Mouse (Mus musculus) frontal cortex, postnatal 14 days (tissue): ENCODE data around the gene Tmco1.

Experiments
- DNase-seq, 2 experiments: peaks; one replicate each; pipeline ENCODE4 v3.0.0; 2022; ENCODE audit warnings: low spot score in 2 of 2

Gene Tmco1

DNA sequence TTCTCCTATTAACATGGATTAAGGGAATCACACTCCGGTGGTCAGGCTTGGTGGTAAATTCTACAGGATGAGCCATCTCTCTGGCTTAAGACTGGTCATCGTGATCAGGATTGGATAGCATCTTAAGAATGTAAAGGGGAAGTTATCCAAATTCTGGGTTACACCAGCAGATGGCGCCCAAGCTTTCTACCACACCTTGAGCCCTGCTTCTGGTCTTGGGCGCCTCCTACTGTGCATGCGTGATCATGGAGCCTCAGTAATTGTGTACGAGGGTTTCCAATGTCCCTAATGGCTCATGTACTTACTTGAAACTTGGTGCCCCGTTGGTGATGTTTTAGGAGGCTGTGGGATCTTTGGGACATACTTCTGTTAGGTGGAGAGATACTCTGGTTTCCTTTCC is 61.7 kb downstream of the Tmco1 start:
- DNase-seq = peak; percentile 51 to 79

DNA sequence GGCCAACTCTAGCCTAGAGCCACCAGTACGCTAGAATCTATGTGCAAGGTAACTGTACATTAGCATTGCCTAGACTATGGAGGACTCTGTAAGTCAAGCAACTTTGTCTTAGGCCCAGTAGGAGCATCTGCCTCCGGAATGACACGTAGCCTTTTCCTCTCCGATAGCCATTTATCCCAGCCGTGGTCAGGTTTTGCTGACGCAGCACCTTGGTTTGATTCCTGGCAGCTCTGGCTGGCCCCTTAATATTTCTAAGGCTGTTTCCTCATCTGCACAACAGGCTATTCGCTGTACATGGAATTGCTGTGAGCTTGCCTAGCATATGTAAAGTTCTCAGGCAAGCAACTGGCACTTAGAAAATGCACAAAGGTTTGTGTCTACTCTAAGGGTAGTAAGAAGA is 64.6 kb downstream of the Tmco1 start:
- DNase-seq = no peak

DNA sequence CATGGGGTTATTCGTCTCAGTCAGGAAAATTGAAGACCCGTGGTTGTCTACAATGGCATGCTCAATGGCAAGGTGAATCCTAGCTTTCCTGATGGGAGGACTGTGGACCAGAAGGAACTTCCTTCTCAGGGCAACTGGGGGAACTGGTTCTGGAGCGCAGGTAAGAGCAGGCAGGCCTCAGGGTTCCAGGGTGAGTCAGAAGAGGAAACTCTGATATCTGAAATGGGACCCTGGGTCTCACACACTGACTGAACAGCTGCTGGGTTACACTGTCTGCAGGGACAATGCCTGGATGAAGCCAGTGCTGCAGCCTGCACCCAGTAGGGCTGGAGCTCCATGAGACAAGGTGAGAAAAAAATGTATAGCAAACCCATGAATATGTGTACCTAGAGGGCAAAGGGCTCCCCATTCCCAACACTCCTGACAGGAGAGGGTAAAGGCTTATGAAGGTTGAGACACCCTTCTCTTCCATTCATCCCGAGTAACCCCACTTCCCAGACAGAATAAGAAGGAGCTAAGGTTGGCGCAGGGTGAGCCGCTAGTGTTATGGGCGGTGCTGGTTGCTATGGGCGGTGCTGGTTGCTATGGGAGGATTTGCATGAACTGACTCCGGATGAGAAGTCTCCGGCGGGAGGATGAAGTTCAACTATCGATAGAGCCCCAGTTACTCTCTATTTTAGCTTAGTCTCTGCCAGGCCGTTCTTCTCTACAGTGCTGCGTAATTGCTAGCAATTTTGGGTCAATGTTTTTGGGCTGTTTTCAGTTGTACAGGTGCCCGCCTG is 66.0 kb downstream of the Tmco1 start:
- DNase-seq = no peak

DNA sequence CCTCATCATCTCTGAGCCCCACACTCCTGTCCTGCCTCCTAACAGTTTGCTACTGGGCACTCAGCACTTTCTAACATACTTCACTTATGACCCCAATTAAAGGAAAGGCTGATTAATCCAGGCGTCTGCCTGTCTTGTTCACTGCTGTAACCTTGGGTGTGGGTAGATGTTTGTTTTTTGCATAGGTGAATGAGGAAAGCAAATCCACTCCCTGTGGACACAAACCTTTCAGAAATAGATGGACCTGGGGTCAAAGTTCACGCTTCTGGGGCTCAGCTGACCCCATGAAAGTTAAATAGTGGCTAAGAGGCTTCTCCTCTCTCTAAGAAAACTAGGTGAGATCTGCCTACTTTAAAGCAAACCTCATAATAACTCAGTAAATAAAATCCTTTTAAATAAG is 66.8 kb downstream of the Tmco1 start:
- no peak for DNase-seq

DNA sequence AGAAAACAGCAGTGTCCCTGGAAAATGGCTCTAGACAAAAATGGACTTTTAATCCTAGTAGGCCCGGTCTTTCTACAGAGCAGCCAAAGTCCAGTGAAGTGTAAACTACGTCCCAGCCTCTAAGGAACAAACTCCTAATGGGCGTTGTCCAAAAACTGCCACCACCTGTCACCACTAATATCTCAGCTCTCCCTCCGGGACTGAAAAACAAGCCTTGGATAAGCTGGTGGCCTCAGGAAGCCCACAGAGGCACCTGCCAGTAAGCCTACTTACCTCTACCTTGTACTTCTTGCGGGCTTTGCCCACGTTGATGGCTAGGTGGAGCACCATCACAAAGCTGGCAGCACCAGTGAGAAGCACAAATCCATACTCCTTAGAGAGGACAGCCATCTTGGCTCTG is 69.8 kb downstream of the Tmco1 start:
- DNase-seq = no peak

DNA sequence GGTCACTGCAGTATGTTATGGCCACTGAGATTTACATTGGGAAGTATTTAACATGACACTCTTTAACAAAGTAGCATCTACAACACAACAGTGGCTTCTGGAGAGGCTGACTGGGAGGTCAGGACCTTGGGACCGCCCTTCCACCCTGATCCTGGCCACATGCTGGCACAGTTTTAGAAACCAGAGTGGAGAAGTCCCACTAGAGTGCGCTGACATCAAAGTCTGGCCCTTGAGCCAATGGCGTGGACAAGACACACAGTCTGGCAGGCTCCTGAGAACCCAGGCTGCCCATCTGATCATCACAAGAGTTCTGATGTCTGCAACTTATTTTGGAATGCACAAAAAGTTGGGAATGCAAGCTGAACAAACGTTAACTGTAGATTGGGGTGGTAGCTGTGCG is 71.6 kb downstream of the Tmco1 start:
- no peak for DNase-seq

DNA sequence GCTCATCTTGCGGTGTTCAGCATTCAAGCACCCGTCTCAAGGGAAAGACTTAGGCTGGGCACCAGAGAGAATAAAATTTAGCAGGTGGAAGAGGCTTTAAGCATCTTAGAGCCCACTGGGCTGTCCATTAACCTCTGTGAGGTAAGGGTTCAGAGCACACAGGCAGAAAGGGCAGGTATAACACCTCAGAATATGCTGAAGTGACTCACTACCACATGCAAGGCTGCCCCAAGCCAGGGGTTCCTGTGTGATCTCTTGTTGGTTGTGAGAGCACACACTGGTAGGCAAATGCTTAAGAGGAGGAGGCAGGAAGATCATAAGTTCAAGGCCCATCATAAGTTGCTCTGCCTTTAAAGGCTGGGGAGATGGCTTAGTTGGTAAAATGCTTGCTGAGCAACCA is 72.0 kb downstream of the Tmco1 start:
- DNase-seq = no peak

DNA sequence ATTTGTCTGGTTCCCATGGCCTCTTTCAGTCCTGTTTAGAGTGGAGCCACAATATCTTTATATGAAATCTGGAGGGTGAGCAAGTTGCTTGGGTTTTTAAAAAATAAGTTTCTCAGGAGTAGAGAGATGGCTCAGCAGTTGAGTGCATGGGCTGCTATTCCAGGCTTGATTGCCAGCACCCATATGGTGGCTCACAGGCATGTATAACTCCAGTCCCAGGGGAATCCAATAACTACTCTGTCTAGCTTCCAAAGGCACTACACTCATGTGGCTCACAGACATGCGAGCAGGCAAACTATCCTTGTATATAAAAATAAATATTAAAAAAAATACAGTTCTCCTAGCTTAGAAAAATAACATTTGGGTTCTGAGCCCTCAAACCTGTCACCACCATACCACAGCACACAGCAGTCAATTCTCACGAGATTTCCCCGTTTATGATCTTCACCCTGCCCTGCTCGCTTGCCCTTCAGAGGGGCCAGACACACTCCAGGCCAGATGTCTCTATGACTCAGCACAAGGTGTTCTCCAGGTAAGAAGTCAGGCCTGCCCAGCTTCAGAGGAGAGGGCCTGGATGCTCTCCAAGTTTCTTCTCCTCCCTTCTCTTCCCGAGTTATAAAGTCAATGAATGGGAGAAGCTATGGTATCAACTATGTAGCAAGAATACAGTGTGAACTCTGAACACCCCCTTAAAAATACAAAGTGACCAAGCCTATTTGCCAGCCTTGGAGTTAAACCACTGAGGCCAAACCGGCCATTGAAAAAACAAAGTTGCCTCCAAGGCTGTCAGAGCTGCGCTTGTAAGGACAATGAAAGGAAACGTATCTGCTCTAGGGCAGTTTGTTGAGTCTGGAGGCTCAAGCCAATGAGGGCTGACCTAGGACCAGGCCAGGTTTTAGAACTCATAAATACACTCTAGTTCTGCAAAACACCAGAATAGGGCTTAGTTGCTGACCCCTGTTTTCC is 73.2 kb downstream of the Tmco1 start:
- no peak for DNase-seq

DNA sequence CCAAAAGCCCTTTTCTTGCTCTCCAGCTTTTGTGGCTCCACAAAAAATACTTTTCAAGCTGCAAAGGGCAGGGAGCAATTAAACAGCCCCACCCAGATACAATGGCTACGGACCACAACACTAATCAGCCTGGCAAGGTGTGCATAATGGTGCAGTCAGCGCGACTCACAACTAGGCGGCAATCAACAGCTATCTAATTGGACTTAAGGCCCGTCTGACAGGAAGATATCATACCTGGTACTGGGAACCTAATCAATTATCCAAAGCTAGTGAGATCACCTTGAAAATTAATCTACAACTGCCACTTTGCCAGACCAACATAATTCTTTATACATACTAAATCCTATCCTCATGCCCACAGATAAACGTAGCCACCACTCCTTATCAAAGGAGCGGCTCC is 74.1 kb downstream of the Tmco1 start:
- no peak for DNase-seq

DNA sequence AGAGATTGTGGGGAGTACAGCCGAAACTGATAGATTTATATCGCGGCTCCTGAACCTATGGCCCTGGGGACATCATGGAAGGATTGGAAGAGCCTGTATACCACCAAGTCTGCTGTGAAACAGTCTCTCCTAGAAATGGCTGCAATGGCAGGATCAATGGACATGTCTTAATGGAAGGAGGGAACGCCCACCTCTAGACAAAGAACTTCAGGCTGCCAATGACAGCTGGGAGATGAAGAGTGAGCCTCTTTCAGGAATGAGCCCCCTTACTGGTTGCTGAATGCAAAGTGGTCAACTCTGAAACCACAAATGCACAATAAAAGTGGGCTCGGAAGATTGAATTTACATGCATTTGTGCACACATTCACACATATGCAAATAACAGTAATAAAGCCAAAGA is 74.6 kb downstream of the Tmco1 start:
- DNase-seq = no peak

DNA sequence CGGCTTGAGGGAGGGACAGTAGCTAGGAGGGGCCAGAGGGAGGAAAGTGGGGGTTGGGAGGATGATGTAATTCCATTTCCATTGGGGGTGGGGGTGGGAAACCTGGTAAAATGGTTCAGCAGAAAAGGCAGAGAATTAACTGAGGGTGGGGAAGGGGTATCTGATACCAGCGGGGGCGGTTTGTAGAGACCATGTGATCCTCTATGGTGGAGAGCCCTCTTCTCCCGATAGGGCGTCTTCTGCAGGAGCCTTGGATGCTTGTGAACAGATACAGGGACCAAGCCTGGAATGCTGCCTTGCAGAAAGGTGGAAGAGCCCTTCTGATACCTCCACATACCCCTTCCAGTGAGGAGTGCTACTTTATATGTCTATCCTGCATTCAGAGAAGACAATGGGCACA is 75.0 kb downstream of the Tmco1 start:
- DNase-seq = no peak
